Mouse (Mus musculus) thymus, postnatal 36 days (tissue): ENCODE measurements around the gene Slc39a10.
"Not testable (repeated sequence)": the region's sequence is repeated elsewhere in the genome, so short reads cannot be mapped to it uniquely, and the experiment has no call there.

Experiments
- DNase-seq, 2 experiments: peaks; one replicate each; pipeline ENCODE4 v3.0.0; 2022; ENCODE audit warnings: mixed read lengths in 2 of 2

Slc39a10 gene

GRCm38 (mm10) chr1:46863434-46863833 lies 29.2 kb downstream of the Slc39a10 start:
- DNase-seq, result no peak

- DNase-seq, result no peak
Observed at GRCm38 (mm10) chr1:46860082-46860481, 32.6 kb downstream of the Slc39a10 start.

DNA sequence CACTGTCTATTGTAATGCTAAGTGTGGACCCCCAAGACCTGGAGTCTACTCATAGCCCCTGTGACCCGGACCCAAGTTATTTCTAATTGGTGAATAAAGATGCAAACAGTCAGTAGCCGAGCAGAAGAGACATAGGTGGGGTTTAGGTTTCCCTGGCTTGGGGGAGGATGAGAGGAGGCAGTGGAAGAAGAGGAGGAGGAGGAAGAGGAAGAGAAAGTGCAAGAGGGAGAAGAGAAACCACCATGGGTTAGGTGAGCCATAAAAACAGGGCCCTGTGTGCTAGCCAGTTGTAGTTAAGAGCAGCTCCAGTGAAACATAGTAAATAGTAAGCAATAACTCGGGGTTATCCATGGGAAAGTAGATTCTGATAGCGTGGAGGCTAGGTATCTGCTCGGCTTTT lies 34.1 kb downstream of the Slc39a10 start:
- no peak for DNase-seq

DNA sequence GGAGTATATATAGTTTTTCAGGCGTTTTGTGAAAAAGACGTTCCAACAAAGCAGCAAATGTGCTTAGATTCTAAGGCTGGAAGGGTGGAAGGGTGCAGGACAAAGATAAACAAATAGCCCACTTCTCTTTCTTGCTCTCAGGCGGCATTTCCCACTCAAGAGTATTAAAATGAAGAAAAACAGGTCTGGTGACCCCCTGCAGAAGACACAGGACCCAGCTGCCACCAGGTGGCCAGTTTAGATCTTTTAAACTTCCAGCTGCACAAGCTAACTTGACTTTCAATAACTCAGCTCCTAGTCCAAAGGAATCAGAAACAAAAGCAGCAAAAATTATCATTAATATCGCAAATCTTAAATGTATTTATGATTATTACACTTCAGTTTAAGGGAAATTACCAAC lies 36.2 kb downstream of the Slc39a10 start:
- DNase-seq, result no peak

GRCm38 (mm10) chr1:46854036-46854900 lies 38.4 kb downstream of the Slc39a10 start:
- no peak for DNase-seq

DNA sequence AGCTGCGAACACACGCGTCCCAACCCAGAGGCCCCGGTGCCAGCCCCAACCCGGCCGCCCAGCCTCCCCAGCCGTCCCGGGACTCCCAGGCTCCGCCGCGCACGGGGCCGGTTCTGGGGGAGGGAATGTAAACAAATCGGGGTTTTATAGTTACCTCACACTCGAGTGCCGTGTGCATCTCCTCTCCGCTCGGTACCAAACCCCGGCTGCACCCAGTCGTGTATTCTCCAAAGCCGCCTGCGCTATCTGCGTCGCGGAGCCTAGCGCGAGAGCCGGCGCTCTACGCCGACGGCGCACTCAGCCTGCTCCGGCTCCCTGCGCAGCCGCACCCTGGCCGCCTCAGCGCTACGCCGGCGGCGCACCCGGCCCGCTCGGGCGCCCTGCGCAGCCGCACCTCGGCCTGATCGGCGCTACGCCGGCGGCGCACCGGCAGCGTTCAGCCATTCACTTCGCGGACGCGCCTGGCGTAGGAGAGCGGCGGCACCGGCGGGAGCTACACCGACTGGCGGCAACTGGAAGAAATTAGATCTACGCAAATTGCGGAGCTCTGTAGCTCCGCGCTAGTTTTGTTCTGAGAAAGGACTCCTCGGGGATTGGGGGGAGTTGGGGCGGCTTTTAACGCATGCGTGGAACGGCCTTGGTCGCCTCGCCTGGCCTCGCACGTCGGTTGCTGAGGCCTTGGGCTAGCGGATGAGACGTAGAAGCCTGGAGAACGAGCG lies 39.2 kb downstream of the Slc39a10 start:
- DNase-seq, result peak; percentile 97 to 99

DNA sequence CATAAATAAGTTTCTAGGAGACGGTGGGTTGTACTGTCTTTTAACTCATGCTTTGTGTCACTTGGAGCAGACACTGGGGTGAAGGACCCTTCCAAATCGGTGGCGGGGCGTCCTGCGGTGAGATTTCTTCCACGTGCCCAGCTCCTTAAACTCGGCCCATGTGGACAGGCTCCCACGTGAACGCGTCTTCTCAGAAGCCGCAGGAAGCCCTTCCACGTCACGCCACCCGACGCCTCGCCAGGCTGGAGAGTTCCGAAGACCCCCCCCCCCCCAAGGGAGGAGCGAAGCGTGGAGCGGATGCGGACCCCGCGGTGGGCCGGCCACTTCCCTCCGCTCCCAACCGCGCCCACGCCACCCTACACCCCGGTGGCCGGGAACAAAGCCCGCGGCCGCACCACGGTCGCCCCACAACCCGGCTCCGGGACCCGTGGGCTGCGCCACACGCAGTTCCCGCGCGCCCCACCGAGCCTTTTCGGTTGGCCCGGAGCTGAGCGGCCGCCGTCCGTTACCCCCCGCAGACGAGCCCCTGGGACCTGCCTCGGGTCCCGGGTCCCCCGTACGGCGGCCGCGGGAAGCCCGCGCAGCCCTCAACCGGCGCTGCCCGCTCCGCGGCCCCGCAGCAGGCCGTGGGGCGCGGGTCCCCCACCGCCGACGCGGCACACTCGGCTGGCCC lies 39.9 kb downstream of the Slc39a10 start:
- DNase-seq, result peak; percentile 62 to 75

GRCm38 (mm10) chr1:46852216-46852599 lies 40.4 kb downstream of the Slc39a10 start:
- no peak for DNase-seq

DNA sequence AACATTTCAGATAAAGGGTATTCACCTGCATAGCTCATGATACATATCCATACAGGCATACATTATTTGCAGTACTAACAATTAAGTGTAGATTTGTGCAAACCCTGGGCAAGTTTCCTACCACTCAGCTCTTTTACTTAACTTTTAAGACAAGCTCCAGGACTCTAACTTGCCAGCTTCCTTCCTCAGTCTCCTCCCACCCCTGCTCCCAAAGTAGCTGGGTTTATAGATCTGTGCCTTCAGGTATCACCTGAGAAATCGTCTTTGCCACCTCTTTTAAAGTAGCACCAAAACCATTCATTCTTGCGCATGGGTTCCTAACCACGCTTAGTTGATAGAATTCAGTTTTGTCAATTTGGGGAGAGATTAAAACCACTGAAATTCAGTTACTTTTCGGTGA lies 41.1 kb downstream of the Slc39a10 start:
- DNase-seq, result no peak

DNA sequence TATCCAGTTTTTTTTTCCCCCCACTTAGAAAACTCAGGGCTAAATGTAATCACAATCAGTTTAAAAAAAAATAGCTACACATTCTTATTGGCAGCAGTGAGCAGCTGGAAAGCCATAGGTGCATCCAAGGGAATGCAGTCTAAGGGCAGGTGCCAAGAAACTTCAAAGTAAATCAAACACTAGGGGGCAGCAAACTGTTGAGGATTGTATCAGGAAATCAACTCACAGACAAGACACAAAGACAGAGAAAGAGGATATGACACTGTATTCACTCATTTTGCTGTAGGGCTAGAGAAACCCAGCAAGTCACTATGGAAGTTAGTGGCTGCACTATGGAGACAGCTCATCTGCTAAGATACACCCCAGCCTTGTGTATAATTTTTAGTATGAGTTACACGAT lies 42.9 kb downstream of the Slc39a10 start:
- peak; percentile 17 to 20 for DNase-seq

DNA sequence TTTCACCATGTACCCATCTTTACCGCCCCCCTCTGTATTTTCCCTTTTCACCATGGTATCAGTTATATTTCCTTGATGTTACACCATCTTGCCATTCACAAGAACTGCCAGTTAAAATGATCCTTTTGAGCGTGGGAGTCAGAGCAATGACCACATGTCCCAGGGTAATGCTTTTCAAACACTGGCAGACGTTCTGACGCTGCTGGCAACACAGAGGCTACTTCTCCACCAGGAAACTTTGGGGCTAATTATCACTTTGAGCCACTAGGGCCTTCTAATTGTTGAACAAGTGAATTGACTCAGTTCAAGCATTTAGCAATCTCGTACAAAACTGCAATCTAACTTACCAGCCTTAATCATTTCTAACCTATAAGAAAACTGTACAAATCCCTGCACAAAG lies 47.4 kb downstream of the Slc39a10 start:
- no peak for DNase-seq

GRCm38 (mm10) chr1:46844281-46844680 lies 48.4 kb downstream of the Slc39a10 start:
- no peak for DNase-seq

DNA sequence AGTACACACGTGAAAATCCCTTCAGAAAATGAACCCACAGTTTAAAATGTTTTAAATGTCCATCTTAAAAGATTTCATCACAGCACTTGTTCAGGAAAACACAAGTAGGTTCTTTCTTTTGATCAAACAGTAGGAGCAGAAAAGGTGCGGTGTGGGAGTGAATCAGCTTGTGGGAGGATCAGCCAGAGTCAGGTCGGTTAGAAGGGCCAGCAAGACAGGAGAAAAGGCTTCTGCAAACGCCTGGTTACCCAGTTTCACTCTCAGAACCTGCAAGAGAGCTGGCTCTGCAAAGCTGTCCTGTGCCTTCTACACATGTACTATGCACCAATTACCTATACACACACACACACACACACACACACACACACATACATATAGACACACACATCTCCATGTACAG lies 49.2 kb downstream of the Slc39a10 start:
- no peak for DNase-seq

DNA sequence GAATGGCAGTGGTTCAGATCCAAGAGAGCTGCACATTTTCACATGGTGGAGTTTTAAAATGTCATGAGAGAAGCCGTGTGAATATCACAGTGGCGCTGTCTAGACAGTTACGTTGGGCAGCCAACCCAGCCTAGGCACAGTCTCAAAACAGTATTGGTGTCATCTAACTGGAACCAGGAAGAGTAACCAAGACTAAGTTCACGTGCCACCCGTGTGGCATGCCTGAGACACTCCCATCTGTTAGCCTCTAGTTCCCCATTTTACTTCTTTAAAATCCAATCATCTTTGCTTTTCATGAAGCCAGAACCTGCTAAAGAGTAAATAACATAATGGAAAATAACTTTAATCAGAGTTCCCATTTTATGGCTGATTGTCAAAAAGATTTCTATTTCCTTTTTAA lies 60.7 kb downstream of the Slc39a10 start:
- no peak for DNase-seq

DNA sequence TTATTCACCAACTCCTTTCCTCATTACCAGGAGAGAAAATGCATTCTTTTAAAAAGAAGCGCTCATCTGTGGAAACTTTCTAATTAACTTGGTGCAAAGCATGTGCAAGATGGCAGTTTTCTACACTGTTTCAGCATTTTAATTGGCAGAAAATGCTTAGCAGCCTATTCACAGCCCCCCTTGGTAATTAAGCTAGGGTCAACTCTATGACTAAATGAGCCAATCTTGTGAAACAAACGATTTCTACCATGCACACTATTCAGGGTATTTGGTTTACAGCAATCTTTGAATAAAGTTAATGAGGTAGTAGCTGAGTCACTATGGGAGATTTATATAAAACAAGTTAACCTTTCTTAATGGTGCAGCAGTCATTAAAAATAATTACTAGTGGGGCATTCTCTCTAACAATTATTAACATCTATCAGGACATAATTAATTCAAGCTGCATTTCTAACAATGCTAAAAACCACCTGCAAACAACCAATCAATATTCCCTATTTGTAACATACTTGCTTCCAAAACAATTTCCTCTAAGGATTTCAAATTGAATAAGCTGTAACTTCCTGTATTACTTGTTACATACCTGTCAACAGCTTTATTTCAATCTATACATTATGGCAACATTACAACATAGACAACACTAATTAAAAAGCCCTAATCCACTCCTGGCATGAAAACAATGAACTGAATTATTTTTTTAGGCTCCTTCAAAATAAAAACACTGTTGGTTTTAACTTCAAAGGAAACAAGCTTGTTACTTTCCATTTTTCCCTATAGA lies 62.4 kb downstream of the Slc39a10 start:
- DNase-seq, result no peak

DNA sequence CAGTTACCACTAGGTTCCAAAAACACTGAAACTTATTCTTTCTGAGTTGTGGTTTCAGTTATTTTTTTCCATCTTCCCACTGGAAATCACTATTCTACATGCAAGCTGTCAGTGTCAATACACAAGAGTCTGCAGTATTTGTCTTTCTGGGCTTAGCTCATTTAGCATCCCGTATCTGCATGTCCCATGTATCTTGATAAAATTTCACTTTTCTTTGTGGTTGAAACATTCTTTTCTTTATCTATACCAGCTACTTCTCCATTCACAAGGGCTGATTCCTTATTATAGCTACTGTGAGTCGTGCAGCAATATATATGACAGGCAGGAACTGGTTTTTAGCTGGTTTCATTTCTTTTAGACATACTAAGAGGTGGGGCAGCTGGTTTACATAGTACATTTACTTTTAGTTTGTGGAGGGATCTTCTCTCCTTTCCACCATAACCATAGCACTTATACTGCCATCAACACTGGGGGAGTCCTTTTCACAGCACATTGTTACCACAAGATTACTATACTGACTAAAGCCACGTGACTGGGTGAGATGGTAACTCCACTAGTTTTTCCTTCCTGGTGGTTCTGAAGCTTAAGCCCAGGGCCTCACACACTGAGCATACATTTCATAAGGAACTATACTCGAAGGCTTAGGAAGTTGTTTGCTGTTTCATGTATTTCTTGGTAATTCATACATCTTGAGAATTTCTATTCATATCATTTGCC lies 70.2 kb downstream of the Slc39a10 start:
- DNase-seq, result no peak

DNA sequence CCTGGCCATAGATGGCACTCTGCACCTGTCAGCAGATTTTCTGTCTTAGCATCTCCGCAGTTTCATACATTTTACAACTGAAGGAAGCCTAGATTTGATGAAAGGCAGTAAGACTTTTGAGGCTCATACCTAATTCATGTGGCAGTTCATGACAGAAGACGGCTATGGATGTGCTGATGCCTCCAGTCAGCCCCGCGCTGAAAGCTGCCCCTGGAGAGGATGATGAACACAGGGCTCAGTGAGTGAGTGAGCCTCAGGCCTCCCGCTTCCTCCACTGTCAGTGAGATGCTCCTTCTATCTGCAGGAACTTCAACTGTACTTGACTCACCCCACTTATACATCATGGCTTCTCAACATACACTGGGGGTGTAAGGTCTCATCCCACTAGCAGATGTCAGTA lies 74.7 kb downstream of the Slc39a10 start:
- no peak for DNase-seq

DNA sequence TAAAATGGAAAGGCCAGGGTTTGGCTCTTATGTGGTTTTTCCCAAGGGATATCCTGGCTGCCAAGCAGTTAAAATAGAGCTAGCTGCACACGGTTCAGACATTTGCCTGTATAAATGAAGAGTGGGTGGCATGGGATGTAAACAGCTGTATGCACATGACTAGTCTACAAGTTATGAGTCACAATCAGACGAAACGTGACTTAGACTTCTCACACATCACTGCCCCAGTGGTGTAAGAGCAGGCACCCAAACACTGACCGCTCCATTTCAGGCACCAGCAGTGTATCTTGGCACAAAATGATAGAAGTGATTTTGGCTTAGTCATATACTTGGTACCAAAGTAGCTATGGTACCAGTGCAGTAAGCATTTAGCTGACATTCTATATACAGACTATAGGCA lies 84.0 kb downstream of the Slc39a10 start:
- not testable (repeated sequence) for DNase-seq

DNA sequence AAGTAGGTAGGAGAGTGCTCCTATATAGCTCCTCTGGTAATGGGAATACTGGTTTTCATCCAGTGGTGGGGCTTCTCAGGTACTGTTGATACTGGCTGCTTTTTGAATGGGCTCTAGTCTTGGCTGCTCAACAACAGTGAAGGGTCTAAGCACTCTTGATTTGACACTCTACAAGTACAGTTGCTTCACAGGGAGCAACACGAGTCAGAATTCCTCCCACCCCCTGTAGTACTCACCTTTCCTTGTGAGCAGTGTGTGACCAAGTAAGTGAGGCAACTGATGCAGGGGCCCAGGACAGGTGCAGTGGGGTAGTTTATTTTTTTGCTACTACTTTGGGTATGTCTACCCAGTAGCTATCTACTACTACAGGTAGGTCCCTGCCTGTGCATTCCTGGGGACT lies 87.6 kb downstream of the Slc39a10 start:
- DNase-seq, result no peak

- not testable (repeated sequence) for DNase-seq
Observed at GRCm38 (mm10) chr1:46782227-46782626, 110.4 kb downstream of the Slc39a10 start.

DNA sequence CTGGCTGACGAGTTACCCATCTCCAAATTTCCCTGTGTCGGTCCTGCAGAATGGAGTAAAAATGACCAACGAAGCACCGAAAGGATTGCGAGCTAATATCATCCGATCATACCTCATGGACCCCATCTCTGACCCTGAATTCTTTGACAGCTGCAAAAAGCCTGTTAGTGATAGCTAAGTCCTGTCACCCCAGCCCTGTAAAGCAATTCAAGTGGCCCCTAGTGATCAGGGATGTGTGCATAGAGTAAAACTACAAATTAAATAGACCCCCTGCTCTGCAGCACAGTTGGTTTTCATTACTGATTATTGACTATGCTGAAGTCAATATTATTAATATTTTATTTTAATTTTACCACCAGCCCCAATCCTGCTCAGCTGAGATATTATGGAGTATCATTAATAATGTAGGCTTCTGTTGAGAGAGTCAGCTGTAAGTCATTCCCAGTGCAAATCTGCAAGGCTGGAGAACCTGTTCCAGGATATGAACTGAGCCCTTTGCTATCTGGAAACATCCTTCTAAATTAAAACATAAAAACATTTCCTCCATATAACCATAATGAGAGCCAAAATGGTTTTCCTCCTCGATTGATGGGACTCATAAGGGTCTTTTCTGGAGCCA lies 122.5 kb downstream of the Slc39a10 start:
- DNase-seq, result not testable (repeated sequence)

DNA sequence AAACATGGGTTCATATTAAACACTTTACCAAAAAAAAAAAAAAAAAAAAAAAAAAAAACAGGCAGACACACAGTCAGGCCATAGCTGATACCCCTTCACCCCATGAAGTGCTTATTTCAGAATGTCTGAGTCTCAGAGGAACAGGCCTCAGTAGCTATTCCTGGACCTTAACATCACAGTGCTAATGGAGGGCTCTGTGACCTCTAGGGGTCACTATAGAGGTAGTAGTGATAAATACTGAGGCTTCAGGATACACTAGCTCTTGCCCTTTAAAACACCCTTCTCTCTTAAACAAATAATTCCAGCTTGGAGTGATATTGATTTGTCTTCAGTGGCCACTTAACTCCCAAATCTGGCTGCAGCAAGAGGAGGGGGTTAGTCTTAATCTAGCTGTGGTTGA lies 123.3 kb downstream of the Slc39a10 start:
- not testable (repeated sequence) for DNase-seq
